Mouse (Mus musculus): ENCODE measurements around the gene Wdpcp.
A peak's percentile ranks its signal among the peaks of the same experiment; 100 is the strongest.

Wdpcp gene

GRCm38 (mm10) chr11:21569456-21570108 is 2.5 kb upstream of the Wdpcp start:
- no peak for DNase-seq (ENCODE audit: low read depth, low spot score)

GRCm38 (mm10) chr11:21570109-21570474 is 1.9 kb upstream of the Wdpcp start:
- no peak for DNase-seq (ENCODE audit: low read depth, low spot score)

GRCm38 (mm10) chr11:21570973-21571372 is 1.1 kb upstream of the Wdpcp start:
- no peak for DNase-seq (ENCODE audit: low read depth, low spot score)

- DNase-seq (ENCODE audit: low read depth, low spot score) = no peak
These were observed 9.4 kb downstream of the Wdpcp start for GRCm38 (mm10) chr11:21581472-21581871.

GRCm38 (mm10) chr11:21583286-21583685 is 11.3 kb downstream of the Wdpcp start:
- no peak for DNase-seq (ENCODE audit: low read depth, low spot score)

- DNase-seq (ENCODE audit: low read depth, low spot score) = no peak
These were observed 30.5 kb downstream of the Wdpcp start for GRCm38 (mm10) chr11:21602497-21602896.

GRCm38 (mm10) chr11:21615915-21616314 is 43.9 kb downstream of the Wdpcp start:
- no peak for DNase-seq (ENCODE audit: low read depth, low spot score)

GRCm38 (mm10) chr11:21634171-21634907 is 62.3 kb downstream of the Wdpcp start:
- no peak for DNase-seq (ENCODE audit: low read depth, low spot score)

GRCm38 (mm10) chr11:21638341-21638740 is 66.3 kb downstream of the Wdpcp start:
- peak; percentile 44 for DNase-seq (ENCODE audit: low read depth, low spot score)

GRCm38 (mm10) chr11:21639534-21639933 is 67.5 kb downstream of the Wdpcp start:
- no peak for DNase-seq (ENCODE audit: low read depth, low spot score)

GRCm38 (mm10) chr11:21644231-21644630 is 72.2 kb downstream of the Wdpcp start:
- DNase-seq (ENCODE audit: low read depth, low spot score) = no peak

- no peak for DNase-seq (ENCODE audit: low read depth, low spot score)
These were observed 74.1 kb downstream of the Wdpcp start for GRCm38 (mm10) chr11:21646136-21646535.

- DNase-seq (ENCODE audit: low read depth, low spot score) = no peak
These were observed 87.0 kb downstream of the Wdpcp start for GRCm38 (mm10) chr11:21658985-21659384.

GRCm38 (mm10) chr11:21677034-21677433 is 105.0 kb downstream of the Wdpcp start:
- DNase-seq (ENCODE audit: low read depth, low spot score) = no peak

- no peak for DNase-seq (ENCODE audit: low read depth, low spot score)
These were observed 116.4 kb downstream of the Wdpcp start for GRCm38 (mm10) chr11:21688441-21688840.

GRCm38 (mm10) chr11:21690730-21691129 is 118.7 kb downstream of the Wdpcp start:
- DNase-seq (ENCODE audit: low read depth, low spot score) = no peak

- no peak for DNase-seq (ENCODE audit: low read depth, low spot score)
These were observed 122.1 kb downstream of the Wdpcp start for GRCm38 (mm10) chr11:21694087-21694486.

- no peak for DNase-seq (ENCODE audit: low read depth, low spot score)
These were observed 125.6 kb downstream of the Wdpcp start for GRCm38 (mm10) chr11:21697642-21698041.

- DNase-seq (ENCODE audit: low read depth, low spot score) = no peak
These were observed 141.5 kb downstream of the Wdpcp start for GRCm38 (mm10) chr11:21713508-21713907.

GRCm38 (mm10) chr11:21714065-21714464 is 142.0 kb downstream of the Wdpcp start:
- no peak for DNase-seq (ENCODE audit: low read depth, low spot score)

- no peak for DNase-seq (ENCODE audit: low read depth, low spot score)
These were observed 154.3 kb downstream of the Wdpcp start for GRCm38 (mm10) chr11:21726329-21726728.

GRCm38 (mm10) chr11:21729056-21729455 is 157.0 kb downstream of the Wdpcp start:
- no peak for DNase-seq (ENCODE audit: low read depth, low spot score)

GRCm38 (mm10) chr11:21729961-21730360 is 157.9 kb downstream of the Wdpcp start:
- no peak for DNase-seq (ENCODE audit: low read depth, low spot score)

Measured in mesoderm, embryonic 11.5 days (tissue).